Mouse (Mus musculus): ENCODE measurements around the gene Slc29a1. TPM values are rescaled to one million over a fixed set of nuclear protein-coding genes. Genes with fewer than 3 reads are reported as not detected.
A peak's percentile ranks its signal among the peaks of the same experiment; 100 is the strongest.
"Not testable (repeated sequence)": the region's sequence is repeated elsewhere in the genome, so short reads cannot be mapped to it uniquely, and the experiment has no call there.

Gene Slc29a1
- total RNA-seq (2017) = 70.4 and 70.6 TPM in 2 replicates

DNA sequence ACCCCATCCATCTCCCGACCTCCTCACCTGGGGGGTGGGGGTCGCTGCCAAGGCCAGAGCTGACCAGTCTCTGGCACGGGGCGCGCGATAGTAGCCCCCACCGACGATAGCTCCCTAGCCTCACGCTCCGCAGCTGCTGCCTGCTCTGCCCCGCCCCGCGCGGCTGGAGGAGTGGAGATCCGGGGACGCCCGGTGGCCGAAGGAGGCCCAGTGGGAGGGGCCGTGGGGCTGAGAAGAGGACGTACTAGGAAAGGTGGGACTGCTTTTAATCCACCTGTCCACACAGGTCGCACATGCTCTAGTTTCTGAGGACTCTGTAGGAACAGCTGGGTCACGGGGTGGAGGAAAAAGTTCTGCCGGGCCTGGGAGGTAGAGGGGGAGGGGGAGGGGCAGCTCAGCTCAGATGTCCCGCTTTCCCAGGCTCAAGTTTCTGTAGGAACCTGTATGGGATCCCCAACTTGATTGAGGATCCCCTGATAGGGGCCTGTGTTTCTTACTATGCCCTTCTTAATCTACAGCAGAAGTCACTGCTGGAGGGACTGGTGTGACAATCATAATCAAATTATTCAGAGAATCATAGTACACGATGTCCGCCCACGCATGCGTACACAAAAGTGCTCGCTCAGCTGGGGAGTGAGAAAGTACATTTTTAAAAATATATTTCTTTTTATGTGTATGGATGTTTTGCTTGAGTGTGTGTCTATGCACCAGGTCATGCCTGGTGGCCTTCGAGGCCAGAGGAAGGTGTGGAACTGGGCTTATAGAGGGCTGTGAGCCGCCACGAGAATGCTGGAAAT, at the start of gene Slc29a1:
Gene Slc29a1 (minus strand): TSS at position 161 of the 797 bp plus-strand sequence.
- ATAC-seq (replicated peaks in 1 of 2; ENCODE audit: insufficient read depth in 1 of 2, low FRiP score in 2 of 2, low TSS enrichment in 1 of 2, low read depth in 1 of 2, poor library complexity in 2 of 2, severe bottlenecking in 2 of 2) = no peak

- ATAC-seq (replicated peaks in 1 of 2; ENCODE audit: insufficient read depth in 1 of 2, low FRiP score in 2 of 2, low TSS enrichment in 1 of 2, low read depth in 1 of 2, poor library complexity in 2 of 2, severe bottlenecking in 2 of 2) = no peak
Observed at GRCm38 (mm10) chr17:45644185-45644584, 44.8 kb upstream of the Slc29a1 start.

DNA sequence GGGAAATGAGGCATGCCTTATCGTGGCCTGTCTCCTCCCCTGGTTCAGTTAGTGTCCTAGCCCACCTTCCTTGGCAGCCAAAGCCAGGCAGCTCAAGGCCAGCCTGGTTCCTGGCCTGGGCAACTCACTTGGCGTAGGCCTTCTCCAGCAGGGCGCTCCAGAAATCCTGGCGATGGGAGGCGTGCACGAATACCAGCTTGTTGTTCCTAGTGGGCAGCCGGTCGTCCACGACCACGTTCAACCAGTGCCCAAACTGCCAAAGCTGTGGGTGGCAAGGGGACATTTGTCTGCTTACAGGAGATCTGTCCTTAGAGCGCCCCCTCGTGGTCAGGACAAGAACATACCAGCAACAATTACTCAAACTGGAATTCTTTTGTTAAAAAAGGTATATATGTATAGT, 43.3 kb upstream of the Slc29a1 start:
- peak; percentile 37 to 72; a peak in 3 of 4 replicates for ATAC-seq (replicated peaks in 1 of 2; ENCODE audit: insufficient read depth in 1 of 2, low FRiP score in 2 of 2, low TSS enrichment in 1 of 2, low read depth in 1 of 2, poor library complexity in 2 of 2, severe bottlenecking in 2 of 2)

DNA sequence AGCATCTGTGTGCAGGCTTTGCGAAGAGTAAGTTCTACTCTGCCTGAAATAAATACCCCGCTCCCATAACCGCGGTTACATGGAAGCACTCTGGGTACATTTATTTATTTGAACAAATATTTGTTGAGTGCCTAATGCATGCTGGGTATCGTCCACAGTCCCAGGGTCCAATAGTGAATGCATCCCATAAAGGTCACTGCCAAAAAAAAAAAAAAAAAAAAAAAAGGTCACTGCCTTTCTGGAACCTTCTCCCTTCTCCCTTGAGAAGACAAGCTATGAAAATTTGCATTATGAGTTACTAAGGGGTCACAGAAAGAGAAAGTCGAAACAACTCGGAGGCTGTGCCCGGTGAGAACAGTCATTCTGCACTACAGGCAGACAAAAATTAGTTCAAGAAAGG, 42.6 kb upstream of the Slc29a1 start:
- ATAC-seq (replicated peaks in 1 of 2; ENCODE audit: insufficient read depth in 1 of 2, low FRiP score in 2 of 2, low TSS enrichment in 1 of 2, low read depth in 1 of 2, poor library complexity in 2 of 2, severe bottlenecking in 2 of 2) = no peak

DNA sequence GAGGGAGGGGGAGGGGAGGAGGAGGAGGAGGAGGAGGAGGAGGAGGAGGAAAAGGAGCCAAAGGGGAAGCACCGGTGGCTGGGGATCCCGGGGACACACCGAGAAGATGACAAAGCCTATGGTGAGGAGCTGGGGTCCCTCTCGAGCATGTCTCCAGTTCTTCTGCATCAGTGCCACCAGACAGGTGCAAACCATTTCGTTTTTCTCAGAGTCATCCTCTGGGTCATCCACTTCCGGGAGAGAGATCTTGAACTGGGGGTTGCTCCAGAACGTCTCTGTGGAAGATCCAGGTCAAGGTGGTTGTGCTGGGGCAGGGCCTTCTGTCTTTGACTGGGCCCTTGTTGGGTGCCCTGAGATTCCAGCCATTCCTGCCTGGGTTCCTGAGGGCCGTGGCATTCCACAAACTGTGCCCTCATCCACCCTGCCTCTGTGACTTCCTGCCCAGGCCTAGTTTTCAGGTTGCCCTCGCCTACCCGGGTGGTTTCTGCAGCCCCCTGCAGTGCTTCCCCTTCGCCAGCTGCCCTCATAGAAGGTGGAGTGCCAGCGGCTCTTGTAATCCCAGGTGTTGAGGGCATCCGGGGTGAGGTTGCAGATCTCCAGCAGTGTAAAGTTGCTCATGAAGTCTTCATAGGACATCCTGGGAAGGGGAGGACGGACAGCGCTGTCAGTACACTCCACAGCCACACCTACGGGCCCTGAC, 39.3 kb upstream of the Slc29a1 start:
- ATAC-seq (replicated peaks in 1 of 2; ENCODE audit: insufficient read depth in 1 of 2, low FRiP score in 2 of 2, low TSS enrichment in 1 of 2, low read depth in 1 of 2, poor library complexity in 2 of 2, severe bottlenecking in 2 of 2) = no peak

DNA sequence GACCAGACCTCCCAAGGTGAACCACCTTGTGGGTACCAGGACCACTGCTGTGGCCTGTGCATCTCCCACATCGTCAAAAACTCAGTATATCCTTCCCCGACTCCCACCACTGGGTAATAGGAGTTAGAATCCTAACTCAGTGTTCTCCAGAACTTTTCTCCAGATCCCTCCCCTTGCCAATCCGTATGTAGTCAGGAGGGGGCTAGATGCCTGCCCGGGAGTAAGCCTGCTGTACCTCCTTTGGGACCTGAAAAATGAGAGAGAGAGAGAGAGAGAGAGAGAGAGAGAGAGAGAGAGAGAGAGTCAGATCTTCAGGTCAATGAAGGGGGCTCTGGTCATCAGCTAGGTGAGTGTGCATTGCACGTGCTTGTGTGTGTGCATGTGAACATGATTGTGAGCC, 34.6 kb upstream of the Slc29a1 start:
- ATAC-seq (replicated peaks in 1 of 2; ENCODE audit: insufficient read depth in 1 of 2, low FRiP score in 2 of 2, low TSS enrichment in 1 of 2, low read depth in 1 of 2, poor library complexity in 2 of 2, severe bottlenecking in 2 of 2) = no peak

DNA sequence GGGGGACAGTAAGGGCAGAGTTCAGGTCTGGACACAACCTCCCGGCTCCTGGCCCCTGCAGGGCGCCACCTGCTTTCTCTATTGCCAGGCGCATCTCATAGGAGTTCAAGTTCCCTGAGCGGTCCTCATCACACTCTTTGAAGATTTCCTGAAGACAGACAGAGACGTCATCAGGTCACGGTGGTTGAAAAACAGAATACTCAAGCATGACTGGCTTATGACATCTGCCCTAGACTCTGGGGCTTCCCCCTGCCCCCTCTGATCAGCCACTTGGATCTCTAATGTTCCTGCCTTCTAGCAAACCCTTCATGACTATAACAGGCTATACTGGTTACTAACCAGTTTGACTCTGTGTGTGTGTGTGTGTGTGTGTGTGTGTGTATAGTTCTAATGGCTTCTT, 32.5 kb upstream of the Slc29a1 start:
- ATAC-seq (replicated peaks in 1 of 2; ENCODE audit: insufficient read depth in 1 of 2, low FRiP score in 2 of 2, low TSS enrichment in 1 of 2, low read depth in 1 of 2, poor library complexity in 2 of 2, severe bottlenecking in 2 of 2) = no peak

- ATAC-seq (replicated peaks in 1 of 2; ENCODE audit: insufficient read depth in 1 of 2, low FRiP score in 2 of 2, low TSS enrichment in 1 of 2, low read depth in 1 of 2, poor library complexity in 2 of 2, severe bottlenecking in 2 of 2) = no peak
Observed at GRCm38 (mm10) chr17:45630992-45631391, 31.6 kb upstream of the Slc29a1 start.

DNA sequence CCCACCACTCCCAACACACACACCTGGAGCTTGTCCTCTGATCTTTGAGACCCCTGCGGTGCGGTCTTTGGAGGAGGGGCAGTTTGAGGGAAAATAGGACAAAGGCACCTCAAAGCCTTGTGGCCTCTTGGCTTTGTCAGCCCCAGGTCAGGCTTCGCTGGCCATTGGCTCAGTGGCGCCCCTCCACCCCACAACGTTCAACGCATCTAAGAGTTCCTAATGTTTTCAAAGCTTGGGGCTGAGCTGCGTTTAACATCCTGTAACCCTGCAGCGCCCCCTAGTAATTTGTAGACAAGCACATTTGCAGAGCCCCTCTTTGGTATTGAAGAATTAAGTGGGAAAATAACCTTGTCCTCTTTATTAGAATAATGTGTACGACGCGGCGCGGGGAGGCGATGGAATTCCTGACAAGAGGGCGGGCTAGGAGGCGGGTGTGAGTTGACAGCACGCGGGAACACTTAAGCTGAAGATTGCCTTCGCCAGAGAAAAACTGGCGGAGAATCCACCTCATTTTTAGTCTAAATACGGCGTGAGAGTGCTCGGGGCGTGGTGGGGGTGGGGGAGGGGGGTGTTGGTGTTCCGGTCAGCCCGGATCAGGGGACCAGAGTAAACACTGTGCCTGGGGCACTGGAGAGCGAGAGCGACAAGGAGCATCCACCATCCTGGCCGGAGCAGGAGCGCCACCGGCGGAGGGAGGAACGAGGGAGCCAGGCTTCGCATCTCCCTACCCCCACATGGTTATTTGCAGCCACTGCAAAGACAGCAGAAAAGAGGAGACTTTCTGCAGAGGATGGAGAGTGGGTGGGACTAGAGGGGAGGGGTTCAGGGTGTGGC, 30.7 kb upstream of the Slc29a1 start:
- ATAC-seq (replicated peaks in 1 of 2; ENCODE audit: insufficient read depth in 1 of 2, low FRiP score in 2 of 2, low TSS enrichment in 1 of 2, low read depth in 1 of 2, poor library complexity in 2 of 2, severe bottlenecking in 2 of 2) = peak; percentile 33 to 52; a peak in 1 of 4 replicates

DNA sequence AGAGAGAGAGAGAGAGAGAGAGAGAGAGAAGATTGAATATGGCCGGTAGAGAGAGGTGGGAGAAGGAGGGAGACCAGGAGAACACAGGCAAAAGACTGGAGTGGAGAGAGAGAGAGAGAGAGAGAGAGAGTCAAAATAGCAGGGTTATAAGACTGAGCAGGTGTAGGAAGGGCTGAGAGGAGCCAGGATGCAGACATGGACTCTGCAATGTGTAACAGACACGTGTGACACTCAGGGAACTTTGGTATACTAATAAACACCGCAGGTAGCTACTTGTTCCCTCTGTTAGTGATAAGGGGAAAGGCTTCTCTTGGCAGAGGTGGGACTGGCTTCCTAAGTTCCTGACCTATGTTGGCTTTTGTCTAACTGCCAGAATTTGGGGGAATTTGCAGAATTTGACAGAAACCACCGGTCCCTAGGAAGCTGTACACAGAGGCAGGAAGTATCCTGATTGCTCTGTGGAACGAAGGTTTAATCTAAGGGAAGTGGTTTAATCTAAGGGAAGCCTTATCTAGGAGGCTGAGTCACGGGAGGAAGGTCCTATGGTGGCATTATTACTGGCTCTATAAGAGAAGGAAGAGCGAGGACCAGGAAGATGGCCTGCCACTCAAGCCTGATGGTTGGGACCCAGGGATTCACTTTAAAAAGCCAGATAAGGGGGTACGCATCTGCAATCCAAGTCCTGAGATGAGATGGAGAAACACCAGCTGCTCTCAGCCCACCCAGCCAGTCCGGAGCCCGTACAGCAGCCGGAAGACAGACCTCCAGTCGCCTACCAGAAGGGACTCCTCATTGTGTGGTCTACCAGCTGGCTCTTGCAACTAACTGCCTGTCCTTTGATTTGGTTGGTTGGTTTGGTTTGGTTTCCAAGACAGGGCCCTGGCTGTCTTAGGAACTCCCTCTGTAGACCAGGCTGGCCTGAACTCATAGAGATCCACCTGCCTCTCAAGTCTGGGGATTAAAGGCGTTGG, 29.8 kb upstream of the Slc29a1 start:
- no peak for ATAC-seq (replicated peaks in 1 of 2; ENCODE audit: insufficient read depth in 1 of 2, low FRiP score in 2 of 2, low TSS enrichment in 1 of 2, low read depth in 1 of 2, poor library complexity in 2 of 2, severe bottlenecking in 2 of 2)

DNA sequence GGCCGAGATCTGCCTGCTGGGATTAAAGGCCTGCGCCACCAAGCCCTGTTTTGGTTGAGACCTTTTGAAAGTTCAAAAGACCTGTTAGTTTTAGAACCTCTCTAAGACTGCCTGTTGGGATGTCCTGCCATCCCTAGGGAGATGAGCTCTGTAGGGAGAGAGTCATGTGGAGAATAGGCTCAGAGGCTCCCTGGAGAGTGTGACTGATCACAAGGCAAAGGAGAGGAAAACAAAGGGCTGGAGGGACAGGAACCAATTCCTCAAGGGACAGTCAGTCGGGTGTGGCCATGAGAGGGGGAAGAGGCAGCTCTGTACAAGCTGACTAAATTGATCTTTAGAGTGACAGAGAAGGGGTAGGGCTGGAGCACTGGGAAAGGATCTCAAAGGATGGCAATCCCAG, 28.8 kb upstream of the Slc29a1 start:
- no peak for ATAC-seq (replicated peaks in 1 of 2; ENCODE audit: insufficient read depth in 1 of 2, low FRiP score in 2 of 2, low TSS enrichment in 1 of 2, low read depth in 1 of 2, poor library complexity in 2 of 2, severe bottlenecking in 2 of 2)

DNA sequence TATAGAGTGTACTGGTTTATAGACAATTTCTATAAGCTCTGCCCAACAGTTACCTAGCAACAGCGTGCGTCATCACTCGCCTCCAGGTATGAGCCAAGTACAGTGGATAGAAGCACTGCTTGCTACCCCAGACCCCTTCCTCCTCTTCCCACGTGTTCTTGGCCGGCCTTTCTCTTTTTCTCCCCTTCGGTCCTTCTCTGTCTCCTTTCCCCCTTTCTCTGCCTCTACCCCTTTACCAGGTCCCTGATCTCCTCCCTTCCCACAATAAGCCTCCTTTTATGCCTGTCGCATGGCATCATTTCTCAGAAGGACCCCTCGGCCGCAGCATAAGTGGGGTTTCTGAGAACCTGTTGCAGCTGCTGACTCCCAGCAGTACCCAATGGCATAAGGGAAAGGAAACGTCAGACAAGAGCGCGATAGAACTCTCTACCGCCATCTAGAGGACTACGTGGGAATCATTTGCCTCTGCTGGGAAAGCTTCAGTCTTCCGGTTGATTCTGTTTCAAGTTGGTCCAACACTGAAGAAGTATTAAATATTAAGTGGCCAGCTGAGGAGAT, 27.2 kb upstream of the Slc29a1 start:
- ATAC-seq (replicated peaks in 1 of 2; ENCODE audit: insufficient read depth in 1 of 2, low FRiP score in 2 of 2, low TSS enrichment in 1 of 2, low read depth in 1 of 2, poor library complexity in 2 of 2, severe bottlenecking in 2 of 2) = peak; percentile 85 to 88

DNA sequence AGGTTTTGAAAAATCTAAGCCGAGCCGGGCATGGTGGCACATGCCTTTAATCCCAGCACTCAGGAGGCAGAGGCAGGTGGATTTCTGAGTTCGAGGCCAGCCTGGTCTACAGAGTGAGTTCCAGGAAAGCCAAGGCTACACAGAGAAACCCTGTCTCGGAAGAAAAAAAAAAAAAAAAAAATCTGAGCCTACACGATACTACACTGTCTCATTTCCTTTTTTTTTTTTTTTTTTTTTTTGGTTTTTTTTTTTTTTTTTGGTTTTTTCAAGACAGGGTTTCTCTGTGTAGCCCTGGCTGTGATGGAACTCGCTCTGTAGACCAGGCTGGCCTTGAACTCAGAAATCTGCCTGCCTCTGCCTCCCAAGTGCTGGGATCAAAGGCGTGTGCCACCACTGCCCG, 24.0 kb upstream of the Slc29a1 start:
- not testable (repeated sequence) for ATAC-seq (replicated peaks in 1 of 2; ENCODE audit: insufficient read depth in 1 of 2, low FRiP score in 2 of 2, low TSS enrichment in 1 of 2, low read depth in 1 of 2, poor library complexity in 2 of 2, severe bottlenecking in 2 of 2)

GRCm38 (mm10) chr17:45619386-45620256, 20.2 kb upstream of the Slc29a1 start:
- ATAC-seq (replicated peaks in 1 of 2; ENCODE audit: insufficient read depth in 1 of 2, low FRiP score in 2 of 2, low TSS enrichment in 1 of 2, low read depth in 1 of 2, poor library complexity in 2 of 2, severe bottlenecking in 2 of 2) = peak; percentile 35 to 53; a peak in 1 of 4 replicates

GRCm38 (mm10) chr17:45618941-45619385, 19.6 kb upstream of the Slc29a1 start:
- ATAC-seq (replicated peaks in 1 of 2; ENCODE audit: insufficient read depth in 1 of 2, low FRiP score in 2 of 2, low TSS enrichment in 1 of 2, low read depth in 1 of 2, poor library complexity in 2 of 2, severe bottlenecking in 2 of 2) = peak in 1 of 2 experiments; percentile 39; a peak in 2 of 4 replicates

DNA sequence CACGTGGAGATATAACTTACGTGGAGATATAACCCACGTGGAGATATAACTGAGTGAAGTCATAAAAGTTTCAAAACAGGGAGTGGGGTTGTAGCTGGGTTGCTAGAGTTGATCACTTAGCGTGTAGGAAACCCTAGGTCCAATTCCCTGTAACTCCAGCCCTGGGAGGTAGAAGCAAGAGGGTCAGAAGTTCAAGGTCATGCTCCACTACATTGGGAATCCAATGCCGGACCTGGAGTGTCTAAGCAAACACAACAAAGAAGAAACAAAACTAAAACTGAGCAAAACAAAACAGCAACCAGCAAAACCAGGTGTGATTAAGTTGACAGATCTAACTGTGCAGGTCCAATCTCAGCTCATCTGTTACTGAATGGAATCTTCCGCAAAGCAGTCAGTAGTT, 18.2 kb upstream of the Slc29a1 start:
- no peak for ATAC-seq (replicated peaks in 1 of 2; ENCODE audit: insufficient read depth in 1 of 2, low FRiP score in 2 of 2, low TSS enrichment in 1 of 2, low read depth in 1 of 2, poor library complexity in 2 of 2, severe bottlenecking in 2 of 2)

Data from hematopoietic stem cell, adult 5-6 weeks (primary cell).